In genomic region chr4:117982706-117983105, GRCm38 (mm10) we compare ENCODE assay signal across 10 mouse cellular contexts. TPM values are rescaled to one million over a fixed set of nuclear protein-coding genes. Genes with fewer than 3 reads are reported as not detected.
DNase-seq lines count a peak whose midpoint lies in the region; ATAC-seq and TF ChIP-seq lines count a peak whose summit lies in the region.
"Had no signal": no experiment of that assay in that cellular context is flagged by ENCODE, and none has a peak within 500 bp of the region (broad histone marks: within the 10 kb centered on the region; RNA-seq: fewer than 3 reads in every experiment).

No protein-coding gene starts in this region.

- H3K36me3 ChIP-seq in heart, postnatal 0 days (replicated peaks; ENCODE audit: control insufficient read depth, insufficient read depth, low read length): no peaks in the 10 kb centered on the region
- H3K36me3 ChIP-seq in lung, postnatal 0 days (ENCODE audit: insufficient read depth, low read length): no peaks in the 10 kb centered on the region
- H3K36me3 ChIP-seq: limb, embryonic 13.5 days had no signal

- intact Hi-C loops in gastrocnemius, postnatal 14 days (cut with DNase I; ENCODE audit: low total_unique reads): no loop called here

- no peak for TF ChIP-seq EP300 in heart, postnatal 0 days (IDR thresholded peaks at IDR 0.05; ENCODE audit: low read depth)
- TF ChIP-seq EP300 in lung, postnatal 0 days (IDR thresholded peaks at IDR 0.05): no peak

- no peak for TF ChIP-seq POLR2A in brain, embryonic 14.5 days (IDR thresholded peaks at IDR 0.05; ENCODE audit: borderline replicate concordance, extremely low read depth, insufficient read depth, insufficient read length, poor library complexity, severe bottlenecking)

- H3K4me2 ChIP-seq in heart, postnatal 0 days (ENCODE audit: low read depth, low read length): no peak overlapping the region
- H3K4me2 ChIP-seq in lung, postnatal 0 days (replicated peaks; ENCODE audit: low read depth, low read length): no peak overlapping the region
- H3K4me2 ChIP-seq: limb, embryonic 13.5 days had no signal

- H3K9me3 ChIP-seq in heart, postnatal 0 days (replicated peaks; ENCODE audit: control insufficient read depth, low read length): no peaks in the 10 kb centered on the region
- H3K9me3 ChIP-seq in lung, postnatal 0 days (ENCODE audit: low read length): no peaks in the 10 kb centered on the region
- H3K9me3 ChIP-seq: limb, embryonic 13.5 days had no signal

- DNase-seq in gastrocnemius, adult 18-20 months (ENCODE audit: low spot score): peak; percentile 60
- no peak for DNase-seq in gastrocnemius, postnatal 14 days
- DNase-seq in brain, embryonic 14.5 days (ENCODE audit: low read depth): peak; percentile 62
- peak; percentile 57 for DNase-seq in heart, postnatal 0 days (ENCODE audit: low spot score)
- DNase-seq in lung, postnatal 0 days (ENCODE audit: low spot score): peak; percentile 69
- DNase-seq in thymus, postnatal 4 days: no peak
- DNase-seq in kidney, postnatal 14 days: no peak
- no peak for DNase-seq in spleen, adult 18-20 months

- no peaks in the 10 kb centered on the region for H3K27me3 ChIP-seq in heart, postnatal 0 days (ENCODE audit: control insufficient read depth, insufficient read depth, low read length)
- no peaks in the 10 kb centered on the region for H3K27me3 ChIP-seq in lung, postnatal 0 days (replicated peaks; ENCODE audit: insufficient read depth, low read length)
- H3K27me3 ChIP-seq: CH12.LX; limb, embryonic 13.5 days had no signal

- peak; percentile 55 for ATAC-seq in heart, postnatal 0 days (ENCODE audit: insufficient read depth, low read depth)
- ATAC-seq in lung, postnatal 0 days: peak; percentile 60

- TF ChIP-seq CTCF in brain, embryonic 14.5 days (IDR thresholded peaks at IDR 0.05; ENCODE audit: borderline replicate concordance, extremely low read depth, insufficient read depth, insufficient read length): no peak
- TF ChIP-seq CTCF in heart, postnatal 0 days (IDR thresholded peaks at IDR 0.05; ENCODE audit: low read depth): no peak
- TF ChIP-seq CTCF in lung, postnatal 0 days (IDR thresholded peaks at IDR 0.05): no peak

- H3K4me1 ChIP-seq in heart, postnatal 0 days (ENCODE audit: control insufficient read depth, insufficient read depth): peaks cover 52% of the 10 kb centered on the region
- peaks cover 9% of the 10 kb centered on the region; the same call in 1 of the 2 replicates for H3K4me1 ChIP-seq in lung, postnatal 0 days (ENCODE audit: insufficient read depth, low read depth, low read length)

- no peak overlapping the region for H3K4me3 ChIP-seq in heart, postnatal 0 days (ENCODE audit: low read depth, low read length)
- H3K4me3 ChIP-seq in lung, postnatal 0 days (ENCODE audit: low read depth, low read length): no peak overlapping the region
- H3K4me3 ChIP-seq: limb, embryonic 13.5 days had no signal

- no peak overlapping the region for H3K9ac ChIP-seq in heart, postnatal 0 days (replicated peaks; ENCODE audit: low read depth, low read length)
- H3K9ac ChIP-seq in lung, postnatal 0 days (replicated peaks; ENCODE audit: low read depth): no peak overlapping the region
- H3K9ac ChIP-seq: limb, embryonic 13.5 days had no signal

- peak overlapping the region; percentile 26; the same call in 1 of the 2 replicates for H3K27ac ChIP-seq in heart, postnatal 0 days (ENCODE audit: low read depth)
- H3K27ac ChIP-seq in lung, postnatal 0 days (ENCODE audit: low read length): no peak overlapping the region
- H3K27ac ChIP-seq: limb, embryonic 13.5 days had no signal

- 21% methylated on average over 7 of the region's 7 CpGs for WGBS in heart, postnatal 0 days
- 21% methylated on average over 7 of the region's 7 CpGs for WGBS in lung, postnatal 0 days

RNA-seq across cellular contexts. Expression of gene Artn, which starts 53.1 kb away (rescaled TPM):
- total RNA-seq in gastrocnemius, adult 18-20 months (2021): under 1 TPM; 0.19 to 0.27 TPM
- total RNA-seq in gastrocnemius, postnatal 14 days (2021): under 1 TPM; 0.31 TPM
- 0.40 and 0.59 TPM in 2 replicates for polyA plus RNA-seq in brain, embryonic 14.5 days (2012; rRNA removed)
- total RNA-seq in heart, postnatal 0 days (2014; rRNA removed; ENCODE audit: low replicate concordance): not detected in 2 replicates
- polyA plus RNA-seq in heart, postnatal 0 days (2015; fragmentation: Nextera tagmentation; extraction: Ambion mirVana): 0.14 and 0.16 TPM in 2 replicates
- polyA plus RNA-seq in lung, postnatal 0 days (2015; fragmentation: Nextera tagmentation; extraction: Ambion mirVana): 3.2 and 3.5 TPM in 2 replicates
- total RNA-seq: CH12.LX had no signal

Comparison
In these comparisons a context has a peak if more than half of its experiments do, and no peak if none do; other contexts are left out.
1. DNase-seq: peak in gastrocnemius, adult 18-20 months (single experiment), brain, embryonic 14.5 days (single experiment), heart, postnatal 0 days (single experiment) and lung, postnatal 0 days (single experiment); none in gastrocnemius, postnatal 14 days (single experiment), thymus, postnatal 4 days (single experiment), kidney, postnatal 14 days (single experiment) and spleen, adult 18-20 months (0 of 2).